Mouse (Mus musculus): ENCODE results near the gene Ttc28.

- TF ChIP-seq CTCF (IDR thresholded peaks at IDR 0.05; ENCODE audit: extremely low read depth, insufficient read depth, insufficient read length, insufficient replicate concordance): peak; percentile 70; the same call in 1 of the 2 replicates
- no peak for TF ChIP-seq POLR2A (IDR thresholded peaks at IDR 0.05; ENCODE audit: low read depth, low read length)
These were observed 377.5 kb downstream of the Ttc28 start for GRCm38 (mm10) chr5:111257127-111257526.

Measured in spleen, adult 2 months (tissue).